Mouse (Mus musculus): ENCODE results near the gene Nrxn1. TPM values are rescaled to one million over a fixed set of nuclear protein-coding genes. Genes with fewer than 3 reads are reported as not detected.

Gene Nrxn1
- polyA plus RNA-seq, 1 experiment from 2014 or later = 16.5 TPM

- Histone ChIP-seq H3K4me3 (ENCODE audit: low read depth, low read length) (no peak overlapping the region), H3K36me3 (ENCODE audit: control insufficient read depth, insufficient read depth, low read length) (no peaks in the 10 kb centered on the region), H3K9ac (ENCODE audit: low read length) (no peak overlapping the region), H3K9me3 (ENCODE audit: control insufficient read depth, low read length) (no peaks in the 10 kb centered on the region), H3K27ac (ENCODE audit: low read depth, low read length) (no peak overlapping the region), H3K27me3 (ENCODE audit: control insufficient read depth, insufficient read depth, low read length) (no peaks in the 10 kb centered on the region), H3K4me2 (no peak overlapping the region), H3K4me1 (ENCODE audit: control insufficient read depth, insufficient read depth, low read length) (0 out of 2 replicates have a peak, but pooled peaks cover 4% of the 10 kb centered on the region)
- peak; percentile 81 for DNase-seq (ENCODE audit: low spot score, missing footprints)
- ATAC-seq (ENCODE audit: low FRiP score) = no peak
- WGBS = 65% methylated on average over 4 of the region's 4 CpGs
These were observed 93.2 kb downstream of the Nrxn1 start for GRCm38 (mm10) chr17:90999667-91000154.

GRCm38 (mm10) chr17:90997714-90998113 is 95.2 kb downstream of the Nrxn1 start:
- Histone ChIP-seq H3K27ac (ENCODE audit: low read depth, low read length) (no peak overlapping the region), H3K27me3 (ENCODE audit: control insufficient read depth, insufficient read depth, low read length) (no peaks in the 10 kb centered on the region), H3K36me3 (ENCODE audit: control insufficient read depth, insufficient read depth, low read length) (no peaks in the 10 kb centered on the region), H3K9me3 (ENCODE audit: control insufficient read depth, low read length) (no peaks in the 10 kb centered on the region), H3K4me1 (ENCODE audit: control insufficient read depth, insufficient read depth, low read length) (0 out of 2 replicates have a peak, but pooled peaks cover 4% of the 10 kb centered on the region), H3K4me3 (ENCODE audit: low read depth, low read length) (no peak overlapping the region), H3K9ac (ENCODE audit: low read length) (no peak overlapping the region), H3K4me2 (no peak overlapping the region)
- DNase-seq (ENCODE audit: low spot score, missing footprints) (no peak), ATAC-seq (ENCODE audit: low FRiP score) (no peak)
- WGBS = 67% methylated on average over 1 of the region's 1 CpGs

- Histone ChIP-seq H3K4me1 (ENCODE audit: control insufficient read depth, insufficient read depth, low read length) (0 out of 2 replicates have a peak, but pooled peaks cover 4% of the 10 kb centered on the region), H3K4me3 (ENCODE audit: low read depth, low read length) (no peak overlapping the region), H3K4me2 (no peak overlapping the region), H3K9me3 (ENCODE audit: control insufficient read depth, low read length) (no peaks in the 10 kb centered on the region), H3K9ac (ENCODE audit: low read length) (no peak overlapping the region), H3K27me3 (ENCODE audit: control insufficient read depth, insufficient read depth, low read length) (no peaks in the 10 kb centered on the region), H3K27ac (ENCODE audit: low read depth, low read length) (no peak overlapping the region), H3K36me3 (ENCODE audit: control insufficient read depth, insufficient read depth, low read length) (no peaks in the 10 kb centered on the region)
- WGBS = 12% methylated on average over 1 of the region's 1 CpGs
- DNase-seq (ENCODE audit: low spot score, missing footprints) = peak; percentile 75
- ATAC-seq (ENCODE audit: low FRiP score) = no peak
These were observed 97.4 kb downstream of the Nrxn1 start for GRCm38 (mm10) chr17:90995436-90995835.

- Histone ChIP-seq H3K9ac (ENCODE audit: low read length) (no peak overlapping the region), H3K4me2 (no peak overlapping the region), H3K36me3 (ENCODE audit: control insufficient read depth, insufficient read depth, low read length) (no peaks in the 10 kb centered on the region), H3K4me3 (ENCODE audit: low read depth, low read length) (no peak overlapping the region), H3K27me3 (ENCODE audit: control insufficient read depth, insufficient read depth, low read length) (no peaks in the 10 kb centered on the region), H3K9me3 (ENCODE audit: control insufficient read depth, low read length) (no peaks in the 10 kb centered on the region), H3K27ac (ENCODE audit: low read depth, low read length) (no peak overlapping the region), H3K4me1 (ENCODE audit: control insufficient read depth, insufficient read depth, low read length) (0 out of 2 replicates have a peak, but pooled peaks cover 4% of the 10 kb centered on the region)
- ATAC-seq (ENCODE audit: low FRiP score) (no peak), DNase-seq (ENCODE audit: low spot score, missing footprints) (peak; percentile 39)
- 71% methylated on average over 1 of the region's 1 CpGs for WGBS
These were observed 98.6 kb downstream of the Nrxn1 start for GRCm38 (mm10) chr17:90994247-90994646.

- Histone ChIP-seq H3K4me1 (ENCODE audit: control insufficient read depth, insufficient read depth, low read length) (0 out of 2 replicates have a peak, but pooled peaks cover 4% of the 10 kb centered on the region), H3K9me3 (ENCODE audit: control insufficient read depth, low read length) (no peaks in the 10 kb centered on the region), H3K36me3 (ENCODE audit: control insufficient read depth, insufficient read depth, low read length) (no peaks in the 10 kb centered on the region), H3K4me2 (no peak overlapping the region), H3K9ac (ENCODE audit: low read length) (no peak overlapping the region), H3K27me3 (ENCODE audit: control insufficient read depth, insufficient read depth, low read length) (no peaks in the 10 kb centered on the region), H3K4me3 (ENCODE audit: low read depth, low read length) (no peak overlapping the region), H3K27ac (ENCODE audit: low read depth, low read length) (no peak overlapping the region)
- ATAC-seq (ENCODE audit: low FRiP score) = no peak
- WGBS = 76% methylated on average over 2 of the region's 2 CpGs
- DNase-seq (ENCODE audit: low spot score, missing footprints) = no peak
These were observed 102.1 kb downstream of the Nrxn1 start for GRCm38 (mm10) chr17:90990747-90991146.

- Histone ChIP-seq H3K4me1 (ENCODE audit: control insufficient read depth, insufficient read depth, low read length) (no peaks in the 10 kb centered on the region), H3K4me3 (ENCODE audit: low read depth, low read length) (no peak overlapping the region), H3K27me3 (ENCODE audit: control insufficient read depth, insufficient read depth, low read length) (no peaks in the 10 kb centered on the region), H3K36me3 (ENCODE audit: control insufficient read depth, insufficient read depth, low read length) (no peaks in the 10 kb centered on the region), H3K9me3 (ENCODE audit: control insufficient read depth, low read length) (no peaks in the 10 kb centered on the region), H3K9ac (ENCODE audit: low read length) (no peak overlapping the region), H3K27ac (ENCODE audit: low read depth, low read length) (no peak overlapping the region), H3K4me2 (no peak overlapping the region)
- ATAC-seq (ENCODE audit: low FRiP score) (peak; percentile 76; the same call in 1 of the 2 replicates), DNase-seq (ENCODE audit: low spot score, missing footprints) (no peak)
- WGBS = 68% methylated on average over 4 of the region's 4 CpGs
These were observed 129.9 kb downstream of the Nrxn1 start for GRCm38 (mm10) chr17:90962904-90963531.

GRCm38 (mm10) chr17:90955221-90955620 is 137.7 kb downstream of the Nrxn1 start:
- Histone ChIP-seq H3K4me2 (no peak overlapping the region), H3K36me3 (ENCODE audit: control insufficient read depth, insufficient read depth, low read length) (no peaks in the 10 kb centered on the region), H3K9me3 (ENCODE audit: control insufficient read depth, low read length) (no peaks in the 10 kb centered on the region), H3K9ac (ENCODE audit: low read length) (no peak overlapping the region), H3K27me3 (ENCODE audit: control insufficient read depth, insufficient read depth, low read length) (no peaks in the 10 kb centered on the region), H3K27ac (ENCODE audit: low read depth, low read length) (no peak overlapping the region), H3K4me3 (ENCODE audit: low read depth, low read length) (no peak overlapping the region), H3K4me1 (ENCODE audit: control insufficient read depth, insufficient read depth, low read length) (no peaks in the 10 kb centered on the region)
- ATAC-seq (ENCODE audit: low FRiP score) (no peak), DNase-seq (ENCODE audit: low spot score, missing footprints) (no peak)
- WGBS = 74% methylated on average over 2 of the region's 2 CpGs

- Histone ChIP-seq H3K27ac (ENCODE audit: low read depth, low read length) (no peak overlapping the region), H3K9ac (ENCODE audit: low read length) (no peak overlapping the region), H3K9me3 (ENCODE audit: control insufficient read depth, low read length) (no peaks in the 10 kb centered on the region), H3K27me3 (ENCODE audit: control insufficient read depth, insufficient read depth, low read length) (no peaks in the 10 kb centered on the region), H3K4me3 (ENCODE audit: low read depth, low read length) (no peak overlapping the region), H3K4me1 (ENCODE audit: control insufficient read depth, insufficient read depth, low read length) (no peaks in the 10 kb centered on the region), H3K36me3 (ENCODE audit: control insufficient read depth, insufficient read depth, low read length) (no peaks in the 10 kb centered on the region), H3K4me2 (no peak overlapping the region)
- no peak for ATAC-seq (ENCODE audit: low FRiP score)
- DNase-seq (ENCODE audit: low spot score, missing footprints) = no peak
- 93% methylated on average over 2 of the region's 2 CpGs for WGBS
These were observed 157.9 kb downstream of the Nrxn1 start for GRCm38 (mm10) chr17:90934929-90935328.

GRCm38 (mm10) chr17:90913320-90913719 is 179.6 kb downstream of the Nrxn1 start:
- no peak overlapping the region for H3K4me3 ChIP-seq (ENCODE audit: low read depth, low read length)
- no peaks in the 10 kb centered on the region for H3K4me1 ChIP-seq (ENCODE audit: control insufficient read depth, insufficient read depth, low read length)
- no peak overlapping the region for H3K4me2 ChIP-seq
- ATAC-seq (ENCODE audit: low FRiP score) (no peak), DNase-seq (ENCODE audit: low spot score, missing footprints) (no peak)
- no peaks in the 10 kb centered on the region for H3K27me3 ChIP-seq (ENCODE audit: control insufficient read depth, insufficient read depth, low read length)
- H3K9me3 ChIP-seq (ENCODE audit: control insufficient read depth, low read length) = no peaks in the 10 kb centered on the region
- H3K36me3 ChIP-seq (ENCODE audit: control insufficient read depth, insufficient read depth, low read length) = no peaks in the 10 kb centered on the region
- no peak overlapping the region for H3K27ac ChIP-seq (ENCODE audit: low read depth, low read length)
- H3K9ac ChIP-seq (ENCODE audit: low read length) = no peak overlapping the region
- 85% methylated on average over 2 of the region's 2 CpGs for WGBS
